Mouse (Mus musculus) adrenal gland, adult 18-20 months (tissue): ENCODE data around the gene Rps27rt. TPM values are rescaled to one million over a fixed set of nuclear protein-coding genes. Genes with fewer than 3 reads are reported as not detected.
"Not testable (repeated sequence)": the region's sequence is repeated elsewhere in the genome, so short reads cannot be mapped to it uniquely, and the experiment has no call there.

Experiments used
- DNase-seq, 2 experiments: peaks; one replicate each; pipeline ENCODE4 v3.0.0; 2021 to 2022; ENCODE audit warnings: low spot score in 2 of 2
- total RNA-seq, 2 experiments: library from RNA; stranded (reverse); gene quantifications; 1 replicate in 1 of 2; 2 replicates in 1 of 2; pipeline ENCODE4 v1.2.3; 2021

Rps27rt gene
- total RNA-seq, 2 experiments from 2014 or later = 49.6 to 57.5 TPM

GRCm38 (mm10) chr9:114986361-114986760, 3.8 kb upstream of the Rps27rt start:
- no peak for DNase-seq

GRCm38 (mm10) chr9:114985741-114986140, 3.2 kb upstream of the Rps27rt start:
- no peak for DNase-seq

- DNase-seq = no peak
These were observed 2.6 kb downstream of the Rps27rt start for GRCm38 (mm10) chr9:114979969-114980368.

- peak; percentile 74 to 79 for DNase-seq
These were observed 4.0 kb downstream of the Rps27rt start, which contains the start of gene Osbpl10 for GRCm38 (mm10) chr9:114978281-114979111. Osbpl10 (plus strand) TSS chr9:114978569.

GRCm38 (mm10) chr9:114977461-114978280, 4.9 kb downstream of the Rps27rt start:
- DNase-seq = peak; percentile 21 to 26

GRCm38 (mm10) chr9:114966286-114966685, 16.3 kb downstream of the Rps27rt start:
- not testable (repeated sequence) for DNase-seq

GRCm38 (mm10) chr9:114964093-114964492, 18.4 kb downstream of the Rps27rt start:
- DNase-seq = no peak

GRCm38 (mm10) chr9:114960844-114961243, 21.7 kb downstream of the Rps27rt start:
- no peak for DNase-seq

- no peak for DNase-seq
These were observed 22.3 kb downstream of the Rps27rt start for GRCm38 (mm10) chr9:114960043-114960789.

GRCm38 (mm10) chr9:114956945-114957344, 25.6 kb downstream of the Rps27rt start:
- DNase-seq = no peak

- DNase-seq = no peak
These were observed 27.2 kb downstream of the Rps27rt start for GRCm38 (mm10) chr9:114955340-114955739.

- no peak for DNase-seq
These were observed 29.7 kb downstream of the Rps27rt start for GRCm38 (mm10) chr9:114952866-114953265.

- DNase-seq = peak in 1 of 2 experiments; percentile 12
These were observed 34.1 kb downstream of the Rps27rt start for GRCm38 (mm10) chr9:114948395-114948794.

- DNase-seq = no peak
These were observed 37.0 kb downstream of the Rps27rt start for GRCm38 (mm10) chr9:114945576-114945975.

- no peak for DNase-seq
These were observed 37.9 kb downstream of the Rps27rt start for GRCm38 (mm10) chr9:114944642-114945041.

- no peak for DNase-seq
These were observed 45.9 kb downstream of the Rps27rt start for GRCm38 (mm10) chr9:114936687-114937086.

GRCm38 (mm10) chr9:114935321-114935720, 47.2 kb downstream of the Rps27rt start:
- no peak for DNase-seq

- no peak for DNase-seq
These were observed 48.3 kb downstream of the Rps27rt start for GRCm38 (mm10) chr9:114934231-114934630.

GRCm38 (mm10) chr9:114933723-114934171, 48.8 kb downstream of the Rps27rt start, which contains the start of gene Gpd1l:
Gpd1l (minus strand) TSS chr9:114933987.
- peak; percentile 94 to 95 for DNase-seq

- DNase-seq = no peak
These were observed 49.4 kb downstream of the Rps27rt start for GRCm38 (mm10) chr9:114933037-114933722.
